Mouse (Mus musculus) midbrain, embryonic 16.5 days (tissue): ENCODE results near the gene Ambra1. TPM values are rescaled to one million over a fixed set of nuclear protein-coding genes. Genes with fewer than 3 reads are reported as not detected.
A peak's percentile ranks its signal among the peaks of the same experiment; 100 is the strongest.

Source experiments
- ATAC-seq: fragments of 200-750 bp; cut with Nextera tagmentation; 2 replicates; pipeline ENCODE4 v1.8.0; 2017; ENCODE audit warnings: moderate TSS enrichment
- H3K27ac ChIP-seq: fragments of 300-500 bp; sonication (generic); 2 replicates; pipeline ENCODE4 v1.5.1; 2014; ENCODE audit warnings: mild to moderate bottlenecking, low read length, mixed read lengths
- H3K27me3 ChIP-seq: fragments of 300-500 bp; sonication (generic); 2 replicates; pipeline ENCODE4 v1.6.1; 2014; ENCODE audit warnings: low read depth, low read length, mixed read lengths; ENCODE audit not compliant: control insufficient read depth, insufficient read depth
- H3K36me3 ChIP-seq: fragments of 300-500 bp; sonication (generic); 2 replicates; pipeline ENCODE4 v1.6.1; 2014; ENCODE audit warnings: mild to moderate bottlenecking, low read length, moderate library complexity, mixed read lengths; ENCODE audit not compliant: control insufficient read depth, insufficient read depth
- H3K4me1 ChIP-seq: fragments of 300-500 bp; sonication (generic); 2 replicates; pipeline ENCODE4 v1.6.1; 2014; ENCODE audit warnings: mild to moderate bottlenecking, low read length, mixed read lengths; ENCODE audit not compliant: control insufficient read depth, insufficient read depth
- H3K4me2 ChIP-seq: fragments of 300-500 bp; sonication (generic); 2 replicates; pipeline ENCODE4 v1.6.1; 2014; ENCODE audit warnings: mild to moderate bottlenecking, low read length, mixed read lengths
- H3K4me3 ChIP-seq: fragments of 300-500 bp; sonication (generic); 2 replicates; pipeline ENCODE4 v1.5.1; 2014; ENCODE audit warnings: low read depth, mild to moderate bottlenecking, low read length, moderate library complexity, mixed read lengths
- H3K9ac ChIP-seq: fragments of 300-500 bp; sonication (generic); 2 replicates; pipeline ENCODE4 v1.6.1; 2014; ENCODE audit warnings: low read depth, low read length, mixed read lengths
- H3K9me3 ChIP-seq: fragments of 300-500 bp; sonication (generic); replicated peaks from 2 replicates; pipeline ENCODE4 v1.6.1; 2014; ENCODE audit warnings: mild to moderate bottlenecking, low read length, mixed read lengths; ENCODE audit not compliant: control insufficient read depth, poor library complexity, severe bottlenecking
- WGBS: fragments of 180-500 bp; shearing (Covaris S2); extraction: QIAGEN DNeasy Blood & Tissue Kit; methylation state at CpG from one replicate; pipeline ENCODE4 v1.1.7; 2014; 5-methylcytosine and 5-hydroxymethylcytosine counted together
- polyA plus RNA-seq: library from polyadenylated mRNA; unstranded; fragments of >200 nt; fragmentation: Nextera tagmentation; extraction: Ambion mirVana; gene quantifications from 2 replicates; pipeline ENCODE4 v1.2.1, GENCODE M21; 2015

Ambra1 gene
- polyA plus RNA-seq, 1 experiment from 2014 or later, result 27.6 TPM

DNA sequence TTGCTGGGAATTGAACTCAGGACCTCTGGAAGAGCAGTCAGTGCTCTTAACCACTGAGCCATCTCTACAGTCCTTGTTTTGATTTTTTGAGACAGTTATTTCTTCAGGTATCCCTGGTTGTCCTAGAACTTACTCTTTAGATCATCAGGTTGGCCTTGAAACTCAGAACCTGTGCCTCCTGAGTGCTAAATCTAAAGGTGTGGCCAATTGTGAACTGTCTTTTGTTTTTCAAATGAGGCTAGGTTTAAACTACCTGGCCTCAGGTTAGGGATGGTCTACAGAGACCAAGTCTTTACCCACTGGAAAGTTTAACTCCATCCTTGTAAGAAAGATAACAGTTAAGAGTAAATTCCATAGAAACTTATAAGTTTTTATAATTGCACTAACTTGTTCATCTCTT is 23.5 kb upstream of the Ambra1 start:
- no peak overlapping the region for H3K4me3 ChIP-seq
- H3K27ac ChIP-seq, result no peak overlapping the region
- no peaks in the 10 kb centered on the region for H3K27me3 ChIP-seq
- peaks cover 17% of the 10 kb centered on the region for H3K4me1 ChIP-seq
- H3K9ac ChIP-seq, result no peak overlapping the region
- no peaks in the 10 kb centered on the region for H3K36me3 ChIP-seq
- no peaks in the 10 kb centered on the region for H3K9me3 ChIP-seq
- H3K4me2 ChIP-seq, result no peak overlapping the region
- ATAC-seq, result no peak

GRCm38 (mm10) chr2:91708361-91708760 is 21.6 kb upstream of the Ambra1 start:
- Histone ChIP-seq H3K9ac (no peak overlapping the region), H3K4me3 (no peak overlapping the region), H3K27ac (no peak overlapping the region), H3K27me3 (no peaks in the 10 kb centered on the region), H3K4me1 (peaks cover 24% of the 10 kb centered on the region), H3K36me3 (no peaks in the 10 kb centered on the region), H3K4me2 (no peak overlapping the region), H3K9me3 (no peaks in the 10 kb centered on the region)
- ATAC-seq, result no peak
- 93% methylated on average over 6 of the region's 6 CpGs for WGBS

DNA sequence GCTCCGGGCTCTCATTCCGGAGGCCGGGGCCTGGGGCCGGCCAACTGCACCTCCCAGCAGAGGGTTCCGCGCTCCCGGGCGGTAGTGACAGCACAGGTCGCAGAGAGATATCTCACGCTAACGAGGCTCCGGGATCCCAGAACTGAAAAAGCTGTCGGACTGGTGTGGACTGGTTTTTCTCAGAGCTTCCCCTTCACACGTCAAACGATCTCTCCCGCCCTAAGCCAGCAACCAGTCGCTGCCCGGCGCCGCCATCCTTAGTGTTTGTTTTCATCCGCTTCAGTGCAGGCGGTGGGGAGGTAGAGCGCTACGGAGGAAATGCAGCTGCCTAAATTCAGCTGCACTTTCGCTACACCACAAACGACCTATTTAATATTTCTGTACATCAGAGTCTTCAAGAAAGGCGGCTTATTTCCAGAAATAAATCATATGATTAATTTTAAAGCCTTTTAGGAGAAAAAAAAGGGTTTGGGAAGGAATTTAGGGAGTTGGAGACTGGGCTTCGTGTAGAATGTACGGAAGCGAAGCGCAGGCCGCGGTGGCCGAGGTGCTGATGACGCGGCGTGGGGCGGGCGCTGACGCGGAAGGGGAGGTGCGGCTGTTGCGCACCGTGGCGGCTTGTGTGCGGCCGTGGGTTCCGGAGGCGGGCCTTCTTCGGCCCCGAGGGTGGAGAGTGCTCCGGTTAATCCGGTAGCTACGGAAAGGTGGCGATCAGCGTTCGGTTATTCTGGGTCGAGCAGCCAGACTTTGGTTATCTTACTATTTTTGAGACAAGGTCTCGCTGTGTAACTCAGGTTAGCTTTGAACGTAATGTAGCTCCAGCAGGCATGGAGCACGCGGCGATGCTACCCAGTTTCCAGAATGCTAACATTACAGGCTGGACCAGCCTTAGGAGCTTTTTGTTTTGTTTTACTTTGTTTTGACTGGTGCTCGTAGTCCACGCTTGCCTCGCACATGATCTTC is 19.4 kb upstream of the Ambra1 start, which contains the start of the genes Atg13 and Harbi1:
Gene Atg13 (minus strand): TSS at position 305 of the 963 bp plus-strand sequence.
Gene Harbi1 (plus strand): TSS at position 581 of the 963 bp plus-strand sequence.
- ATAC-seq, result peak; percentile 99
- H3K36me3 ChIP-seq, result no peaks in the 10 kb centered on the region
- peak within 1 kb of the TSS; percentile 81 for H3K9ac ChIP-seq
- peak within 1 kb of the TSS; percentile 92 for H3K4me2 ChIP-seq
- H3K4me1 ChIP-seq, result peaks cover 30% of the 10 kb centered on the region
- no peaks in the 10 kb centered on the region for H3K27me3 ChIP-seq
- WGBS, result under 1% methylated on average over 66 of the region's 66 CpGs
- H3K9me3 ChIP-seq, result no peaks in the 10 kb centered on the region
- H3K27ac ChIP-seq, result peak within 1 kb of the TSS; percentile 84
- peak within 1 kb of the TSS; percentile 99 for H3K4me3 ChIP-seq

DNA sequence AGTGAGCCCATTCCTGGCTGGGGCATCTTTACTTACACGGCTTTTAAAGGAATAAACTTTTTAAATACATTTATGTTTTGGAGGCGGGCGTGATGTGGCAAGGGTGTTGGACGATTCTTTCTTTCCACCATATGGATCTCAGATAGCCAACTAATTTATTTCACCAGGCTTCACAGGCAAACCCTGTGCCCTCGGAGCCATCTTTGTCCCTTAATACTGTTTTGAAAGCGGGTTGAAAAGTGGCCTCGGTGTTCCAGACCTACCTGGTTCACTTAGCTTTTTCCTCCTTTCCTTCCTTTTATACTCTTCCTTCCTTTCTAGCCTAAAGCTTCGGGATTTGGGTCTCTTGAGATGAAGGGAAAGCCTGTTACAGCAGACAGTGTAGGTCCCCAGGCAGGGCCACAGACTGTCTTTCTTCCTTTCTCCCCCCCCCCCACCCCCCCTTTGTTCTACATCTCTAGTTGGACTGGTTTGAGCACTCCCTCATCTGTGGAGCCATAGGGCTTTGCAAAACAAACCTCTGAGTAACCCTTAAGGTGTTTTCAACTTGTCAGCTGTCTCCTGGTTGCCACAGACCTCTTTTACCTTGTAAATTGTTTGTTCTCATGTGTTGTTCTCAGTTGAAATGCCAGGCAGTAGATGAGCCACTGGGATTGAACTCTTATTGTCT is 18.5 kb upstream of the Ambra1 start:
- peaks cover 30% of the 10 kb centered on the region for H3K4me1 ChIP-seq
- H3K27me3 ChIP-seq, result no peaks in the 10 kb centered on the region
- H3K4me3 ChIP-seq, result peak overlapping the region; percentile 99
- ATAC-seq, result no peak
- 5% methylated on average over 8 of the region's 8 CpGs for WGBS
- H3K27ac ChIP-seq, result peak overlapping the region; percentile 84
- H3K9me3 ChIP-seq, result no peaks in the 10 kb centered on the region
- H3K36me3 ChIP-seq, result no peaks in the 10 kb centered on the region
- H3K9ac ChIP-seq, result peak overlapping the region; percentile 81
- peak overlapping the region; percentile 92 for H3K4me2 ChIP-seq

DNA sequence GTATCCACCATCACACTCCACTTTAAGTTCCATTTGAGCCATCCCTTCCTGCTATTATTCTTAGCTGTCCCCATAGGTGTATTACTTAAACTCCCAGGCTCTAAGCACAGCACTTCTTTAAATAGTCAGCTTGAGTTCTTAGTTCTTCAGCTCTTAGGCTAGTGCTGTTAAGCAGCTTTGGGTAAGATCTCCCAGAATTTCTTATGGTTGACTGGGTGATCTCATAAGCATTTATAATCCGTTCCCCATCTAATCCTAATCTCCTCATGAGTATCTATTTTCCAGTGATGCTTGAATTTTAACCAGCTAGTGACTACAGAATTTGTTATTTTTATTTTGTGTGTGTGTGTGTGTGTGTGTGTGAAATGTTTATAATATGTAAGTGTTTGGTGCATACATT is 15.0 kb upstream of the Ambra1 start:
- no peaks in the 10 kb centered on the region for H3K27me3 ChIP-seq
- no peak overlapping the region for H3K9ac ChIP-seq
- H3K9me3 ChIP-seq, result no peaks in the 10 kb centered on the region
- no peak overlapping the region for H3K4me3 ChIP-seq
- no peak overlapping the region for H3K4me2 ChIP-seq
- no peak overlapping the region for H3K27ac ChIP-seq
- no peak for ATAC-seq
- peaks cover 16% of the 10 kb centered on the region for H3K4me1 ChIP-seq
- no peaks in the 10 kb centered on the region; the same call in 1 of the 2 replicates for H3K36me3 ChIP-seq
- WGBS, result 62% methylated on average over 1 of the region's 1 CpGs

GRCm38 (mm10) chr2:91718276-91718675 is 11.7 kb upstream of the Ambra1 start:
- no peak for ATAC-seq
- Histone ChIP-seq H3K27ac (no peak overlapping the region), H3K27me3 (no peaks in the 10 kb centered on the region), H3K36me3 (peaks cover 2% of the 10 kb centered on the region; the same call in 1 of the 2 replicates), H3K4me3 (no peak overlapping the region), H3K9ac (no peak overlapping the region), H3K9me3 (no peaks in the 10 kb centered on the region), H3K4me2 (no peak overlapping the region), H3K4me1 (peaks cover 6% of the 10 kb centered on the region)
- 88% methylated on average over 6 of the region's 6 CpGs for WGBS

GRCm38 (mm10) chr2:91723382-91723781 is 6.6 kb upstream of the Ambra1 start:
- 77% methylated on average over 4 of the region's 4 CpGs for WGBS
- H3K27me3 ChIP-seq, result no peaks in the 10 kb centered on the region
- H3K4me3 ChIP-seq, result no peak overlapping the region
- ATAC-seq, result no peak
- H3K36me3 ChIP-seq, result peaks cover 2% of the 10 kb centered on the region; the same call in 1 of the 2 replicates
- no peaks in the 10 kb centered on the region for H3K4me1 ChIP-seq
- H3K9ac ChIP-seq, result no peak overlapping the region
- H3K9me3 ChIP-seq, result no peaks in the 10 kb centered on the region
- H3K27ac ChIP-seq, result no peak overlapping the region
- H3K4me2 ChIP-seq, result no peak overlapping the region

- H3K4me3 ChIP-seq, result no peak overlapping the region
- no peak for ATAC-seq
- H3K4me2 ChIP-seq, result no peak overlapping the region
- H3K36me3 ChIP-seq, result peaks cover 2% of the 10 kb centered on the region; the same call in 1 of the 2 replicates
- no peak overlapping the region for H3K27ac ChIP-seq
- no peaks in the 10 kb centered on the region for H3K9me3 ChIP-seq
- no peak overlapping the region for H3K9ac ChIP-seq
- no peaks in the 10 kb centered on the region for H3K27me3 ChIP-seq
- no peaks in the 10 kb centered on the region for H3K4me1 ChIP-seq
Observed at GRCm38 (mm10) chr2:91723951-91724350, 6.0 kb upstream of the Ambra1 start.

DNA sequence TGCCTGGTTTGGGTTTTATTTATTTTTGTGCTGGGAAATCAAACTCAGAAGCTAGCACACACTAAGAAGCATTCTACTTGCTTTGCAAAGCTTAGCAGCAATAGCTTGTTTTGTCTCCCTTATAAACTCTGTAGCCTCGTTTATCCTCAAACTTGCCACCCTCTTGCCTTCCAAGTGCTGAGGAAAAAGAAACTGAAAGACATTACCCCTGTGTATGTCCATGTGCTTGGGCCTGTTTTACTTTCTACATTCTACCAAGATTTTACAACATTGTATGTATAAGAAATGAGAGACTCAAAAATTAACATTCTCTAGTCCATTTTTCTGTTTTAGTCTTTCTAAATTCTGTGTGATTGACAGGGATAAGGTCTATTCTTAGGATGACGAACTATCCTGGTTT is 5.2 kb upstream of the Ambra1 start:
- no peak for ATAC-seq
- no peaks in the 10 kb centered on the region for H3K27me3 ChIP-seq
- 67% methylated on average over 2 of the region's 2 CpGs for WGBS

More for the DNA sequence above, 5.2 kb upstream of the Ambra1 start:
- Histone ChIP-seq H3K36me3 (peaks cover 2% of the 10 kb centered on the region; the same call in 1 of the 2 replicates), H3K27ac (no peak overlapping the region), H3K4me3 (no peak overlapping the region), H3K9ac (no peak overlapping the region), H3K4me2 (no peak overlapping the region), H3K9me3 (no peaks in the 10 kb centered on the region), H3K4me1 (no peaks in the 10 kb centered on the region)
